Mouse (Mus musculus): ENCODE results near the gene Lcat. TPM values are rescaled to one million over a fixed set of nuclear protein-coding genes. Genes with fewer than 3 reads are reported as not detected.

Gene Lcat
- total RNA-seq, 2 experiments from 2014 or later = not detected

DNA sequence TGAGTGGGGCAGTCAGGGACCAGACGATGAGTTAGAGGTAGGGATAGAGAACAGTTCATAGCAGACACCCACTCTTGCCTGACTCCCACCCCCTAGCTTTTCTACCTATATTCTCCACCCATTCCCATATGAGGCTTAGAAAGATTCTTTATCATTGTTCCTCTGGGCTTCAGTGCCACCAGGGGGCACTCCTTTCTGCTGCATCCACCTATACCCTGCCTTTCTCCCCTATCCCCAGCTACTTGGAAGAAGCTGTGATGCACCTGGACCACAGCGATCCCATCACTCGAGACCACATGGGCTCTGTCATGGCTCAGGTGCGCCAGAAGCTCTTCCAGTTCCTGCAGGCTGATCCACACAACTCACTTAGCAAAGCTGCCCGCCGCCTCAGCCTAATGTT is 50.8 kb downstream of the Lcat start:
- ATAC-seq (ENCODE audit: poor library complexity, severe bottlenecking) = no peak

DNA sequence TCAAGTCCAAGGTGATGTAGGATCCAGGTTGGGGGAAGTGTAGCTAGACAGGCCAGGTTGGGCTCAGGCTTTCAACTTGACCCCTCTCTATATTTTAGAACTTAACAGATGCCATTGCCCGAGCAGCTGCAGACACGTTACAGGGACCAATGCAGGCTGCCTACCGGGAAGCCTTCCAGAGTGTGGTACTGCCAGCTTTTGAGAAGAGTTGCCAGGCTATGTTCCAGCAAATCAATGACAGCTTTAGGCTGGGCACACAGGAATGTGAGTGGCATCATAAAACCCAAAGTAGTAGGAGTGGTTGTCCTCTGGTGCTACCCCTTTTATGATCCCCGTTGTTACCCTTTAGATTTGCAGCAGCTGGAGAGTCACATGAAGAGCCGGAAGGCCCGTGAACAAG is 52.3 kb downstream of the Lcat start:
- ATAC-seq (ENCODE audit: poor library complexity, severe bottlenecking) = no peak

DNA sequence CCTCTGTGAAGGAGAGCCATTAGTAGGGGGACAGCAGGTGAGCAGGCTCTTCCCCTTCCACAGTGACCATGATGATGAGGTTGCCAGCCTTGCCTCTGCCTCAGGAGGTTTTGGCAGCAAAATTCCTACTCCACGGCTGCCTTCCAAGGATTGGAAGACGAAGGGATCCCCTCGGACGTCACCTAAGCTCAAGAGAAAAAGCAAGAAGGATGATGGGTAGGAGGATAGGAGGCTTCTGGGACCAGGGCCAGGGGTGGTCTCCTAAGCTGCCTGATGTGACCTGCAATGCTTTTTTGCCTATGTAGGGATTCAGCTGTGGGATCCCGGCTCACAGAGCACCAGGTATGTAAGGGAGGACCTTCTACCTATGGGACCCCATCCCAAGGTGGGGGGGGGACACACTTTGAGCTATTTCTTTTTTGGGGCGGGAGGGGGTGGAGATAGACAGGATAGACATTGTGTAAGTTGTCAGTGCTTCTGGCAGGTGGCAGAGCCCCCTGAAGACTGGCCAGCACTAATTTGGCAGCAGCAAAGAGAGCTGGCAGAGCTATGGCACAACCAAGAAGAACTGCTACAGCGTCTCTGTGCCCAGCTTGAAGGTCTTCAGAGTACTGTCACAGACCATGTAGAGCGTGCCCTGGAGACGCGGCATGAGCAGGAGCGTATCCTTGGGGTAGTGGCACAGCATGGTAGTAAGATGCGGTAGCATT is 53.3 kb downstream of the Lcat start:
- ATAC-seq (ENCODE audit: poor library complexity, severe bottlenecking) = no peak

Other genes starting within 250 kb of the Lcat start
- gene Acd, start 242.3 kb downstream of the Lcat start, total RNA-seq (2015) = 20.4 and 28.0 TPM in 2 replicates
- 10.6 and 12.3 TPM in 2 replicates for gene Acd, start 242.3 kb downstream of the Lcat start, total RNA-seq (2017)
- 6.6 and 7.7 TPM in 2 replicates for gene Pard6a, start 242.2 kb downstream of the Lcat start, total RNA-seq (2015)
- 9.1 and 22.2 TPM in 2 replicates for gene Pard6a, start 242.2 kb downstream of the Lcat start, total RNA-seq (2017)
- not detected in 2 replicates for gene 4933405L10Rik, start 235.7 kb downstream of the Lcat start, total RNA-seq (2015)
- gene 4933405L10Rik, start 235.7 kb downstream of the Lcat start, total RNA-seq (2017) = not detected in 2 replicates
- gene Enkd1, start 235.2 kb downstream of the Lcat start, total RNA-seq (2015) = 5.9 and 7.5 TPM in 2 replicates
- gene Enkd1, start 235.2 kb downstream of the Lcat start, total RNA-seq (2017) = 5.3 and 5.6 TPM in 2 replicates
- 0.14 and 0.16 TPM in 2 replicates for gene Gfod2, start 184.7 kb downstream of the Lcat start, total RNA-seq (2015)
- 0.08 TPM in 1 of 2 replicates, not detected in the other for gene Gfod2, start 184.7 kb downstream of the Lcat start, total RNA-seq (2017)
- 10.2 and 10.5 TPM in 2 replicates for gene Ranbp10, start 116.0 kb downstream of the Lcat start, total RNA-seq (2015)
- gene Ranbp10, start 116.0 kb downstream of the Lcat start, total RNA-seq (2017) = 6.4 and 7.0 TPM in 2 replicates
- gene Tsnaxip1, start 115.7 kb downstream of the Lcat start, total RNA-seq (2015) = not detected in 2 replicates
- not detected in 2 replicates for gene Tsnaxip1, start 115.7 kb downstream of the Lcat start, total RNA-seq (2017)
- 12.4 and 18.3 TPM in 2 replicates for gene Cenpt, start 90.1 kb downstream of the Lcat start, total RNA-seq (2015)
- gene Cenpt, start 90.1 kb downstream of the Lcat start, total RNA-seq (2017) = 16.7 and 25.0 TPM in 2 replicates
- gene Thap11, start 88.2 kb downstream of the Lcat start, total RNA-seq (2015) = 42.8 and 48.9 TPM in 2 replicates
- gene Thap11, start 88.2 kb downstream of the Lcat start, total RNA-seq (2017) = 38.5 and 42.6 TPM in 2 replicates
- 103 and 117 TPM in 2 replicates for gene Nutf2, start 82.8 kb downstream of the Lcat start, total RNA-seq (2015)
- 40.9 and 54.5 TPM in 2 replicates for gene Nutf2, start 82.8 kb downstream of the Lcat start, total RNA-seq (2017)
- 12.0 and 12.2 TPM in 2 replicates for gene Edc4, start 62.5 kb downstream of the Lcat start, total RNA-seq (2015)
- gene Edc4, start 62.5 kb downstream of the Lcat start, total RNA-seq (2017) = 23.8 and 27.5 TPM in 2 replicates
- gene Nrn1l, start 49.8 kb downstream of the Lcat start, total RNA-seq (2015) = 0.42 TPM in 1 of 2 replicates, not detected in the other
- not detected in 2 replicates for gene Nrn1l, start 49.8 kb downstream of the Lcat start, total RNA-seq (2017)
- gene Pskh1, start 42.9 kb downstream of the Lcat start, total RNA-seq (2015) = 8.6 and 9.7 TPM in 2 replicates
- gene Pskh1, start 42.9 kb downstream of the Lcat start, total RNA-seq (2017) = 10.7 and 13.3 TPM in 2 replicates
- gene Ctrl, start 9.5 kb downstream of the Lcat start, total RNA-seq (2015) = 1.3 and 2.0 TPM in 2 replicates
- 0.55 and 1.1 TPM in 2 replicates for gene Ctrl, start 9.5 kb downstream of the Lcat start, total RNA-seq (2017)
- gene Psmb10, start 4.9 kb downstream of the Lcat start, total RNA-seq (2015) = 164 and 185 TPM in 2 replicates
- 56.1 and 63.6 TPM in 2 replicates for gene Psmb10, start 4.9 kb downstream of the Lcat start, total RNA-seq (2017)
- 2.9 and 5.9 TPM in 2 replicates for gene Slc12a4, start 22.7 kb upstream of the Lcat start, total RNA-seq (2015)
- gene Slc12a4, start 22.7 kb upstream of the Lcat start, total RNA-seq (2017) = 2.1 and 9.4 TPM in 2 replicates
- gene Dpep3, start 36.0 kb upstream of the Lcat start, total RNA-seq (2015) = not detected in 2 replicates
- gene Dpep3, start 36.0 kb upstream of the Lcat start, total RNA-seq (2017) = not detected in 2 replicates
- gene Dus2, start 48.0 kb upstream of the Lcat start, total RNA-seq (2015) = 3.8 and 4.3 TPM in 2 replicates
- gene Dus2, start 48.0 kb upstream of the Lcat start, total RNA-seq (2017) = 6.0 and 6.9 TPM in 2 replicates
- 0.20 TPM in 1 of 2 replicates, not detected in the other for gene Dpep2nb, start 62.6 kb upstream of the Lcat start, total RNA-seq (2015)
- gene Dpep2nb, start 62.6 kb upstream of the Lcat start, total RNA-seq (2017) = not detected in 2 replicates
- 8.8 and 9.6 TPM in 2 replicates for gene Ddx28, start 68.5 kb upstream of the Lcat start, total RNA-seq (2015)
- 13.7 and 13.9 TPM in 2 replicates for gene Ddx28, start 68.5 kb upstream of the Lcat start, total RNA-seq (2017)
- 104 and 108 TPM in 2 replicates for gene Nfatc3, start 115.5 kb upstream of the Lcat start, total RNA-seq (2015)
- 26.5 and 38.4 TPM in 2 replicates for gene Nfatc3, start 115.5 kb upstream of the Lcat start, total RNA-seq (2017)
- not detected in 2 replicates for gene Esrp2, start 193.6 kb upstream of the Lcat start, total RNA-seq (2015)
- gene Esrp2, start 193.6 kb upstream of the Lcat start, total RNA-seq (2017) = not detected in 2 replicates
- 13.8 and 15.8 TPM in 2 replicates for gene Pla2g15, start 207.0 kb upstream of the Lcat start, total RNA-seq (2015)
- 12.9 and 15.8 TPM in 2 replicates for gene Pla2g15, start 207.0 kb upstream of the Lcat start, total RNA-seq (2017)
- gene Slc7a6, start 225.5 kb upstream of the Lcat start, total RNA-seq (2015) = 9.7 and 10.3 TPM in 2 replicates
- gene Slc7a6, start 225.5 kb upstream of the Lcat start, total RNA-seq (2017) = 7.6 and 9.4 TPM in 2 replicates